Mouse (Mus musculus): ENCODE data around the gene Slc35f2.
A peak's percentile ranks its signal among the peaks of the same experiment; 100 is the strongest.

Slc35f2 gene

GRCm38 (mm10) chr9:53771344-53772021 lies at the start of gene Slc35f2:
Slc35f2 (plus strand) TSS chr9:53771538.
- DNase-seq (ENCODE audit: low spot score in 2 of 2): peak; percentile 22 to 61

GRCm38 (mm10) chr9:53740829-53741404 lies 30.4 kb upstream of the Slc35f2 start:
- no peak for DNase-seq (ENCODE audit: low spot score in 2 of 2)

- DNase-seq (ENCODE audit: low spot score in 2 of 2): no peak
Observed at GRCm38 (mm10) chr9:53750411-53750810, 20.9 kb upstream of the Slc35f2 start.

GRCm38 (mm10) chr9:53750899-53751298 lies 20.4 kb upstream of the Slc35f2 start:
- no peak for DNase-seq (ENCODE audit: low spot score in 2 of 2)

- no peak for DNase-seq (ENCODE audit: low spot score in 2 of 2)
Observed at GRCm38 (mm10) chr9:53754801-53755200, 16.5 kb upstream of the Slc35f2 start.

- DNase-seq (ENCODE audit: low spot score in 2 of 2): no peak
Observed at GRCm38 (mm10) chr9:53758142-53758541, 13.2 kb upstream of the Slc35f2 start.

GRCm38 (mm10) chr9:53764697-53765096 lies 6.6 kb upstream of the Slc35f2 start:
- DNase-seq (ENCODE audit: low spot score in 2 of 2): no peak

- no peak for DNase-seq (ENCODE audit: low spot score in 2 of 2)
Observed at GRCm38 (mm10) chr9:53768486-53768885, 2.9 kb upstream of the Slc35f2 start.

GRCm38 (mm10) chr9:53770771-53771343 lies 481 bp upstream of the Slc35f2 start:
- no peak for DNase-seq (ENCODE audit: low spot score in 2 of 2)

- DNase-seq (ENCODE audit: low spot score in 2 of 2): peak; percentile 4 to 17
Observed at GRCm38 (mm10) chr9:53772121-53772561, 803 bp downstream of the Slc35f2 start.

GRCm38 (mm10) chr9:53775511-53775910 lies 4.2 kb downstream of the Slc35f2 start:
- DNase-seq (ENCODE audit: low spot score in 2 of 2): no peak

GRCm38 (mm10) chr9:53786561-53787407 lies 15.4 kb downstream of the Slc35f2 start:
- DNase-seq (ENCODE audit: low spot score in 2 of 2): no peak

GRCm38 (mm10) chr9:53793830-53794330 lies 22.5 kb downstream of the Slc35f2 start:
- DNase-seq (ENCODE audit: low spot score in 2 of 2): no peak

GRCm38 (mm10) chr9:53794490-53794889 lies 23.2 kb downstream of the Slc35f2 start:
- DNase-seq (ENCODE audit: low spot score in 2 of 2): no peak

GRCm38 (mm10) chr9:53795351-53795750 lies 24.0 kb downstream of the Slc35f2 start:
- DNase-seq (ENCODE audit: low spot score in 2 of 2): no peak

- DNase-seq (ENCODE audit: low spot score in 2 of 2): no peak
Observed at GRCm38 (mm10) chr9:53796386-53796785, 25.0 kb downstream of the Slc35f2 start.

- no peak for DNase-seq (ENCODE audit: low spot score in 2 of 2)
Observed at GRCm38 (mm10) chr9:53797141-53797540, 25.8 kb downstream of the Slc35f2 start.

- no peak for DNase-seq (ENCODE audit: low spot score in 2 of 2)
Observed at GRCm38 (mm10) chr9:53802921-53803320, 31.6 kb downstream of the Slc35f2 start.

GRCm38 (mm10) chr9:53806496-53807086 lies 35.3 kb downstream of the Slc35f2 start:
- no peak for DNase-seq (ENCODE audit: low spot score in 2 of 2)

GRCm38 (mm10) chr9:53813418-53813817 lies 42.1 kb downstream of the Slc35f2 start:
- no peak for DNase-seq (ENCODE audit: low spot score in 2 of 2)

- DNase-seq (ENCODE audit: low spot score in 2 of 2): peak; percentile 58 to 78
Observed at GRCm38 (mm10) chr9:53818760-53819159, 47.4 kb downstream of the Slc35f2 start.

GRCm38 (mm10) chr9:53825318-53825717 lies 54.0 kb downstream of the Slc35f2 start:
- no peak for DNase-seq (ENCODE audit: low spot score in 2 of 2)
